Mouse (Mus musculus) subcutaneous adipose tissue, adult 2 months (tissue): Measurements from ENCODE around the gene Prss28. TPM values are rescaled to one million over a fixed set of nuclear protein-coding genes. Genes with fewer than 3 reads are reported as not detected.

Experiments
- polyA plus RNA-seq: library from polyadenylated mRNA; depleted of rRNA; stranded (reverse); fragments of >200 nt; gene quantifications from 2 replicates; pipeline ENCODE4 v1.2.3, GENCODE M21; 2012; ENCODE audit warnings: low replicate concordance; rRNA removed

Prss28 gene
- not detected in 2 replicates for polyA plus RNA-seq

DNA sequence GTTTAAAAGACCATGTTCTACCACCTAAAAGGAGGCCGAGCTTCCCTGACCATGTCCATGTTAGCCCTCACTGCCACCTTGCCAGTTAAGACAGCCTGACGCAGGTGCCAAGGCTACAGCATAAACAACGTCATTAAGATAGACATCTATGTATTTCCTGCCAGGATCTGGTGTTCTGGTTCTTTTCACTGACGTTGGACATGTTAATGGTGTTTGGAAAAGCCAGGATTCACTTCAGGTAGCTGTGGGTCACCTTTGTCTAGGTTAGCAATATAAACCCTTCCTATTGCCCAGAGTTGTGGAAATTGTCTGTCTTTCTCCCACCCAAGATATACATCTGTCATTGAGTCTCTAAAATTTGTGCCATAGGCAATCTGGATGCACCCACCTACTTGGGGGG is at the start of gene Prss28:
Prss28 (plus strand) TSS at position 301 of the 400 bp plus-strand sequence.

DNA sequence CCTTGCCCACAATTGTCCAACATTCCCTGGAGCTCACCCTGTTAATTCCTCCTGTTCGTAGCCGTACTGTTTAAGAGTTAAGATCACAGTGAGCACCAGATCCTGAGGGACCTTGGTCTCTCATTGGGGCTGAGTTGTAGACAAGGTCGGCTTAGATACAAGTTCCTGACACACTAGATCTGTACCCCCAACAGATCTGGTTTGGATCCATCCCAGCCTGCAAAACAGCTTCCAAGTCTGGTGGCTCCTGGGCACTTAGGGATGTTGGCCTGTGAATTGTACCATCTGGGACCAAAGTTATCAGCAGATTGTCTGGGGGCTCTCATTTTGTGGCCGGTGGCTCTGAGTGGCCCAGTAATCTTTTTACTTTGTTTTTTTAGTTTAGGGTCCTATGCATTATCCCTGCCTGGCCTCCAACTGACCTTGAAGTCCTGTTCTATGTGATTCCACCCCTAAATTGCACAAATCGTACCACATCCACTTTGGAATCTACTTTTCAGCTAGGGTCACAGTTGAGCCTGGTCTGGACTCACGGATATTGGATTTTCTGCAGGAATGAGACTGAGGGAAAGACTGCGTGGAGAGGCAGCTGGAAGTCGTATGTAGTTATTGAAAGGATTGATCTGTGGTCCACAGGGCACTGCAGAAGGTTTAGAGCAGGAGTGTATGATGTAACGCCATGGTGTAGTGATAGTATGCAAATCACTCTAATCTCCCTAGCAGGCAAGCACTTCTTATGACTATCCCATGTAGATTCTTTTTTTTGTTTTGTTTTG is 33.7 kb upstream of the Prss28 start, which contains the start of gene Ube2i:
Ube2i (minus strand) TSS at position 52 of the 776 bp plus-strand sequence.

DNA sequence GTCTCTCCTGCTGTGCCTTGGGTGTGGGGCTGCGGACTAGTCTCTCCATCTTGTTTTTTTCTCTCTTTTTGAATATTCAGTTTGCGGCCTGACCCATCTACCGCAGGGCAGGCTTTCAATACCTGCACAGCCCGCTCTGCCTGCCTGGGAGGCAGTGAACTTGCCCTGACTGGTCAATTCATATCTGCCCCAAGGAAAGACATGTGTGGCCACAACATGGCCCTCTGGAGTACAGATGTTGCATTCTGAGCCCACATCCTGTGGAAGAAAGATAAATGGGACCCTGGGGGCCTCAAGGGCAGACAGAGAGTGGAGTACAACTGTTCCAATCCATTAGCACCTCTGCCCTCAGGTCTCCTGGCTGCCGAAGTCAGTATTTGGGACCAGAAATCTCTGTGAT is 10.4 kb upstream of the Prss28 start, which contains the start of gene Prss34:
Prss34 (plus strand) TSS at position 301 of the 400 bp plus-strand sequence.

DNA sequence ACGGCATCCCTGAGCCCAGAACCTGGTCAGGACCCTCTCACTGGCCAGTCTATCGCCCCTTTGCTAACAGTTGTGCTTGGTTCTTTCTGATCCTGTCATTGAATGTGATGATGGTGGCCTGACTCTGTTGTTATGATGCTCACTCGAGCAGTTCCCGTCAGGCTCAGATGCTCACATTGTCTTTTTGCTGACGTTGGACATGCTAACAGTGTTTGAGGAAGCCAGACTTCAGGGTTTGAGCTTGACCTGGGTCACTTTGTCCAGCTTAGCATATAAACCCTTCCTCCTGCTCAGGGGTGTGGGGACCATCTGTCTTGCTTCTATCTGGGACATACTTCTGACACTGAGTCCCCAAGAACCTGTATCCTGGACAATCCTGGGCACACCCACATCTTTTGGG is 9.9 kb downstream of the Prss28 start, which contains the start of gene Prss29:
Prss29 (plus strand) TSS at position 301 of the 400 bp plus-strand sequence.

DNA sequence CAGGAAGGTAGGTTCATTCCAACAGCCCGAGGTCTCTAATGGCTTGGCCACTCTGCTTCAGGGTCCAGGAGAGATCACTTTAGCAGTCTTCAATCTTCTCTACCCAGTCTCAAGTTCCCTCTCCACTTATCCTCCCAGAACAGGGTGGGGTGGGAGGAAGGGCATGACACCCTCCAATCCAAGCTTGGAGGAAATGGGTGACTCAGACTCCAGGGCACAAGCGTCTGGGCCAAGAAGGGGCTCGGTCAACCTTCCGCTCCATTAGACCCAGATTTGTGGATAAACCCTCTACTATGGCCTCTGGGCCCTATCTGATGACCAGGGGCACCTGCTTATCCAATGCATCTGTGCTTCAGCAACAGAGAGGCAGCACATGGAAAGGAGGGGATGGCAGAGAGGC is 37.0 kb downstream of the Prss28 start, which contains the start of gene Tpsab1:
Tpsab1 (minus strand) TSS at position 101 of the 400 bp plus-strand sequence.

Other genes starting within 250 kb of the Prss28 start
- 53.5 and 71.2 TPM in 2 replicates for gene Tmem204, start 225.1 kb upstream of the Prss28 start, polyA plus RNA-seq
- gene Telo2, start 192.7 kb upstream of the Prss28 start, polyA plus RNA-seq, result 15.3 and 43.8 TPM in 2 replicates
- 0.11 TPM in 1 of 2 replicates, not detected in the other for gene Ptx4, start 187.9 kb upstream of the Prss28 start, polyA plus RNA-seq
- gene Clcn7, start 175.3 kb upstream of the Prss28 start, polyA plus RNA-seq, result 42.8 and 52.6 TPM in 2 replicates
- gene Ccdc154, start 146.2 kb upstream of the Prss28 start, polyA plus RNA-seq, result 0.04 TPM in 1 of 2 replicates, not detected in the other
- not detected in 2 replicates for gene Gm38655, start 133.2 kb upstream of the Prss28 start, polyA plus RNA-seq
- gene BC003965, start 124.1 kb upstream of the Prss28 start, polyA plus RNA-seq, result 12.1 and 13.6 TPM in 2 replicates
- gene Unkl, start 120.2 kb upstream of the Prss28 start, polyA plus RNA-seq, result 12.5 and 21.7 TPM in 2 replicates
- 40.8 and 46.8 TPM in 2 replicates for gene Gnptg, start 68.5 kb upstream of the Prss28 start, polyA plus RNA-seq
- gene Tsr3, start 68.5 kb upstream of the Prss28 start, polyA plus RNA-seq, result 21.1 and 23.1 TPM in 2 replicates
- 5.7 and 6.2 TPM in 2 replicates for gene Baiap3, start 52.3 kb upstream of the Prss28 start, polyA plus RNA-seq
- 103 and 196 TPM in 2 replicates for gene Ube2i, start 34.0 kb upstream of the Prss28 start, polyA plus RNA-seq
- 0.09 and 1.2 TPM in 2 replicates for gene Prss34, start 10.3 kb upstream of the Prss28 start, polyA plus RNA-seq
- gene Prss29, start 10.0 kb downstream of the Prss28 start, polyA plus RNA-seq, result not detected in 2 replicates
- 0.64 and 1.0 TPM in 2 replicates for gene Tpsab1, start 36.9 kb downstream of the Prss28 start, polyA plus RNA-seq
- 2.8 and 25.6 TPM in 2 replicates for gene Tpsb2, start 57.7 kb downstream of the Prss28 start, polyA plus RNA-seq
- gene Tpsg1, start 60.6 kb downstream of the Prss28 start, polyA plus RNA-seq, result 0.39 TPM in 1 of 2 replicates, not detected in the other
- gene Cacna1h, start 125.1 kb downstream of the Prss28 start, polyA plus RNA-seq, result 1.9 and 28.2 TPM in 2 replicates
- gene Tekt4, start 146.0 kb downstream of the Prss28 start, polyA plus RNA-seq, result 0.13 TPM in 1 of 2 replicates, not detected in the other
- gene Sstr5, start 188.6 kb downstream of the Prss28 start, polyA plus RNA-seq, result not detected in 2 replicates